Mouse (Mus musculus): ENCODE results near the gene Zfp428. TPM values are rescaled to one million over a fixed set of nuclear protein-coding genes. Genes with fewer than 3 reads are reported as not detected.
"Not testable (repeated sequence)": the region's sequence is repeated elsewhere in the genome, so short reads cannot be mapped to it uniquely, and the experiment has no call there.

The Zfp428 gene
- polyA plus RNA-seq, 1 experiment from 2014 or later = 31.3 TPM

- H3K4me2 ChIP-seq (ENCODE audit: low read depth, low read length); ATAC-seq (ENCODE audit: low read depth); H3K27ac ChIP-seq (replicated peaks; ENCODE audit: low read depth, low read length); H3K9ac ChIP-seq (ENCODE audit: low read depth, low read length); H3K4me3 ChIP-seq (ENCODE audit: low read depth, low read length); H3K9me3 ChIP-seq (ENCODE audit: control insufficient read depth, low read length); H3K36me3 ChIP-seq (ENCODE audit: control insufficient read depth, insufficient read depth, low read length); DNase-seq (ENCODE audit: low spot score): not testable (repeated sequence)
- WGBS = 54% methylated on average over 4 of the region's 6 CpGs
- Histone ChIP-seq H3K27me3 (replicated peaks; ENCODE audit: control insufficient read depth, insufficient read depth, low read length) (0 out of 2 replicates have a peak, but pooled peaks cover 18% of the 10 kb centered on the region), H3K4me1 (ENCODE audit: control insufficient read depth, insufficient read depth, low read length) (peaks cover 10% of the 10 kb centered on the region; the same call in 1 of the 2 replicates)
These were observed 23.5 kb upstream of the Zfp428 start for GRCm38 (mm10) chr7:24483291-24483690.

- WGBS = 70% methylated on average over 9 of the region's 9 CpGs
- Histone ChIP-seq H3K4me1 (ENCODE audit: control insufficient read depth, insufficient read depth, low read length) (peaks cover 10% of the 10 kb centered on the region; the same call in 1 of the 2 replicates), H3K4me3 (ENCODE audit: low read depth, low read length) (no peak overlapping the region), H3K36me3 (ENCODE audit: control insufficient read depth, insufficient read depth, low read length) (no peaks in the 10 kb centered on the region), H3K9ac (ENCODE audit: low read depth, low read length) (no peak overlapping the region), H3K27me3 (replicated peaks; ENCODE audit: control insufficient read depth, insufficient read depth, low read length) (0 out of 2 replicates have a peak, but pooled peaks cover 15% of the 10 kb centered on the region), H3K9me3 (ENCODE audit: control insufficient read depth, low read length) (no peaks in the 10 kb centered on the region), H3K4me2 (ENCODE audit: low read depth, low read length) (no peak overlapping the region), H3K27ac (replicated peaks; ENCODE audit: low read depth, low read length) (no peak overlapping the region)
- ATAC-seq (ENCODE audit: low read depth) = no peak
- DNase-seq (ENCODE audit: low spot score) = no peak
These were observed 21.3 kb upstream of the Zfp428 start for GRCm38 (mm10) chr7:24485481-24485880.

GRCm38 (mm10) chr7:24486654-24487130 is 20.1 kb upstream of the Zfp428 start:
- Histone ChIP-seq H3K27me3 (replicated peaks; ENCODE audit: control insufficient read depth, insufficient read depth, low read length) (0 out of 2 replicates have a peak, but pooled peaks cover 5% of the 10 kb centered on the region), H3K4me1 (ENCODE audit: control insufficient read depth, insufficient read depth, low read length) (peaks cover under 1% of the 10 kb centered on the region; the same call in 1 of the 2 replicates), H3K4me3 (ENCODE audit: low read depth, low read length) (no peak overlapping the region), H3K36me3 (ENCODE audit: control insufficient read depth, insufficient read depth, low read length) (no peaks in the 10 kb centered on the region), H3K27ac (replicated peaks; ENCODE audit: low read depth, low read length) (no peak overlapping the region), H3K4me2 (ENCODE audit: low read depth, low read length) (no peak overlapping the region), H3K9me3 (ENCODE audit: control insufficient read depth, low read length) (no peaks in the 10 kb centered on the region), H3K9ac (ENCODE audit: low read depth, low read length) (no peak overlapping the region)
- ATAC-seq (ENCODE audit: low read depth) (no peak), DNase-seq (ENCODE audit: low spot score) (no peak)
- WGBS = 59% methylated on average over 9 of the region's 9 CpGs

- Histone ChIP-seq H3K27ac (replicated peaks; ENCODE audit: low read depth, low read length) (no peak overlapping the region), H3K4me1 (ENCODE audit: control insufficient read depth, insufficient read depth, low read length) (no peaks in the 10 kb centered on the region), H3K9me3 (ENCODE audit: control insufficient read depth, low read length) (no peaks in the 10 kb centered on the region), H3K27me3 (replicated peaks; ENCODE audit: control insufficient read depth, insufficient read depth, low read length) (0 out of 2 replicates have a peak, but pooled peaks cover 5% of the 10 kb centered on the region), H3K4me3 (ENCODE audit: low read depth, low read length) (no peak overlapping the region), H3K36me3 (ENCODE audit: control insufficient read depth, insufficient read depth, low read length) (no peaks in the 10 kb centered on the region), H3K4me2 (ENCODE audit: low read depth, low read length) (no peak overlapping the region), H3K9ac (ENCODE audit: low read depth, low read length) (no peak overlapping the region)
- DNase-seq (ENCODE audit: low spot score) (no peak), ATAC-seq (ENCODE audit: low read depth) (no peak)
- WGBS = 16% methylated on average over 3 of the region's 3 CpGs
These were observed 19.4 kb upstream of the Zfp428 start for GRCm38 (mm10) chr7:24487403-24487802.

GRCm38 (mm10) chr7:24488303-24488702 is 18.5 kb upstream of the Zfp428 start:
- Histone ChIP-seq H3K27me3 (replicated peaks; ENCODE audit: control insufficient read depth, insufficient read depth, low read length) (no peaks in the 10 kb centered on the region), H3K36me3 (ENCODE audit: control insufficient read depth, insufficient read depth, low read length) (no peaks in the 10 kb centered on the region), H3K27ac (replicated peaks; ENCODE audit: low read depth, low read length) (no peak overlapping the region), H3K9ac (ENCODE audit: low read depth, low read length) (no peak overlapping the region), H3K4me1 (ENCODE audit: control insufficient read depth, insufficient read depth, low read length) (no peaks in the 10 kb centered on the region), H3K9me3 (ENCODE audit: control insufficient read depth, low read length) (no peaks in the 10 kb centered on the region), H3K4me2 (ENCODE audit: low read depth, low read length) (no peak overlapping the region), H3K4me3 (ENCODE audit: low read depth, low read length) (no peak overlapping the region)
- no peak for ATAC-seq (ENCODE audit: low read depth)
- 80% methylated on average over 8 of the region's 8 CpGs for WGBS
- no peak for DNase-seq (ENCODE audit: low spot score)

- Histone ChIP-seq H3K4me1 (ENCODE audit: control insufficient read depth, insufficient read depth, low read length) (peaks cover 8% of the 10 kb centered on the region), H3K4me3 (ENCODE audit: low read depth, low read length) (peak overlapping the region; percentile 37), H3K27ac (replicated peaks; ENCODE audit: low read depth, low read length) (no peak overlapping the region), H3K9ac (ENCODE audit: low read depth, low read length) (peak overlapping the region; percentile 40; the same call in 1 of the 2 replicates), H3K36me3 (ENCODE audit: control insufficient read depth, insufficient read depth, low read length) (no peaks in the 10 kb centered on the region), H3K27me3 (replicated peaks; ENCODE audit: control insufficient read depth, insufficient read depth, low read length) (peaks cover 12% of the 10 kb centered on the region), H3K9me3 (ENCODE audit: control insufficient read depth, low read length) (no peaks in the 10 kb centered on the region), H3K4me2 (ENCODE audit: low read depth, low read length) (peak overlapping the region; percentile 65)
- ATAC-seq (ENCODE audit: low read depth) (peak; percentile 38; the same call in 1 of the 2 replicates), DNase-seq (ENCODE audit: low spot score) (peak; percentile 51)
- WGBS = 11% methylated on average over 43 of the region's 43 CpGs
These were observed 6.8 kb upstream of the Zfp428 start for GRCm38 (mm10) chr7:24499856-24500577.

GRCm38 (mm10) chr7:24500929-24501328 is 5.9 kb upstream of the Zfp428 start:
- ATAC-seq (ENCODE audit: low read depth) (no peak), DNase-seq (ENCODE audit: low spot score) (no peak)
- H3K36me3 ChIP-seq (ENCODE audit: control insufficient read depth, insufficient read depth, low read length) = no peaks in the 10 kb centered on the region
- peaks cover 16% of the 10 kb centered on the region for H3K4me1 ChIP-seq (ENCODE audit: control insufficient read depth, insufficient read depth, low read length)
- H3K27me3 ChIP-seq (replicated peaks; ENCODE audit: control insufficient read depth, insufficient read depth, low read length) = peaks cover 12% of the 10 kb centered on the region
- no peak overlapping the region for H3K27ac ChIP-seq (replicated peaks; ENCODE audit: low read depth, low read length)
- H3K9me3 ChIP-seq (ENCODE audit: control insufficient read depth, low read length) = no peaks in the 10 kb centered on the region
- no peak overlapping the region for H3K4me2 ChIP-seq (ENCODE audit: low read depth, low read length)
- no peak overlapping the region for H3K9ac ChIP-seq (ENCODE audit: low read depth, low read length)
- no peak overlapping the region for H3K4me3 ChIP-seq (ENCODE audit: low read depth, low read length)
- WGBS = 37% methylated on average over 7 of the region's 7 CpGs

GRCm38 (mm10) chr7:24501492-24501891 is 5.3 kb upstream of the Zfp428 start:
- Histone ChIP-seq H3K36me3 (ENCODE audit: control insufficient read depth, insufficient read depth, low read length) (no peaks in the 10 kb centered on the region), H3K27me3 (replicated peaks; ENCODE audit: control insufficient read depth, insufficient read depth, low read length) (peaks cover 12% of the 10 kb centered on the region), H3K4me3 (ENCODE audit: low read depth, low read length) (no peak overlapping the region), H3K9ac (ENCODE audit: low read depth, low read length) (no peak overlapping the region), H3K27ac (replicated peaks; ENCODE audit: low read depth, low read length) (no peak overlapping the region), H3K9me3 (ENCODE audit: control insufficient read depth, low read length) (no peaks in the 10 kb centered on the region), H3K4me1 (ENCODE audit: control insufficient read depth, insufficient read depth, low read length) (peaks cover 18% of the 10 kb centered on the region), H3K4me2 (ENCODE audit: low read depth, low read length) (no peak overlapping the region)
- DNase-seq (ENCODE audit: low spot score) (no peak), ATAC-seq (ENCODE audit: low read depth) (no peak)
- 53% methylated on average over 18 of the region's 21 CpGs for WGBS

- Histone ChIP-seq H3K27me3 (replicated peaks; ENCODE audit: control insufficient read depth, insufficient read depth, low read length) (peaks cover 8% of the 10 kb centered on the region), H3K36me3 (ENCODE audit: control insufficient read depth, insufficient read depth, low read length) (no peaks in the 10 kb centered on the region), H3K27ac (replicated peaks; ENCODE audit: low read depth, low read length) (no peak overlapping the region), H3K4me2 (ENCODE audit: low read depth, low read length) (peak overlapping the region; percentile 33), H3K4me3 (ENCODE audit: low read depth, low read length) (no peak overlapping the region), H3K9ac (ENCODE audit: low read depth, low read length) (no peak overlapping the region), H3K9me3 (ENCODE audit: control insufficient read depth, low read length) (no peaks in the 10 kb centered on the region), H3K4me1 (ENCODE audit: control insufficient read depth, insufficient read depth, low read length) (peaks cover 29% of the 10 kb centered on the region)
- DNase-seq (ENCODE audit: low spot score) = no peak
- no peak for ATAC-seq (ENCODE audit: low read depth)
- WGBS = 24% methylated on average over 9 of the region's 10 CpGs
These were observed 2.8 kb upstream of the Zfp428 start for GRCm38 (mm10) chr7:24504004-24504403.
